Mouse (Mus musculus) 416B (cell line): ENCODE data around the gene Cbx7.
A peak's percentile ranks its signal among the peaks of the same experiment; 100 is the strongest.

Experiments
- DNase-seq: peaks from one replicate; pipeline ENCODE4 v3.0.0; 2011; ENCODE audit warnings: low read depth

Gene Cbx7

DNA sequence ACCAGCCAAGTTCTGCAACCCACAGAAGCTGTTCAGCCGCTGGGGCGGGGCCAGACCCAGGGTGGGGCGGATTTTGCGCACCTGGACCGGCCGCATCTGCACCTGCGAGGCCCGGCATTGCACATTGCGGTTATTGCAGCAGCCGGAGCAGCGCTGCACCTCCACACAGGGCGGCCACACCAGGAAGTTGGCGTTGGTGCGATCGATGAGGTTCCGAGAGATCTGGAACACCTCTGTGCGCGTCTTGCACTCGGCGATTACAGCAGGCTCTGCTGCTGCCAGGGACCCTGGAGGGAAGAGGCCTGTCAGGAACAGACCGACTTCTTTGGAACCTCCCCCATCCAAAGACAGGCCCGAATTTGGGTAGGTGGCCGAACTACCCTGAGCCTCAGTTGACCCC lies 30.7 kb upstream of the Cbx7 start:
- DNase-seq = no peak

DNA sequence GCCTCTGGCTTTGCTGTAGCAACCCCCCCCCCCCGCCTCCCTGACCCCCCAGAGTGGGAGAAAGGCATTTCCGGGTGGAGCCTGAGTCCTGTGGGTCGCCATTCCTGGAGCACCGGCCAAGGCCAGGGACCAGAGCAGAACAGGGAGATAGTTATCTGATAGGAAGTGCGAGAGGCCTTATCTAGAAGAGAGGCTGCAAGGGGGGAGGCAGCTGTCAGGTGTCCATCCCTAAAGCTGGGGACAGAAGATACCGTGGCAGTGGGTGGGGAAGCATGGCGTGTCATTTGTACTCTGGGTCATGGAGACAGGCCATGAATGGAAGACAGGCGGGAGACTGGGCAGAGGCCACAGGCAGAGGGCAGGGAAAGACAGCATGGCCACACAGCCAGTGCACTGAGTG lies 29.8 kb upstream of the Cbx7 start:
- DNase-seq = peak; percentile 75

DNA sequence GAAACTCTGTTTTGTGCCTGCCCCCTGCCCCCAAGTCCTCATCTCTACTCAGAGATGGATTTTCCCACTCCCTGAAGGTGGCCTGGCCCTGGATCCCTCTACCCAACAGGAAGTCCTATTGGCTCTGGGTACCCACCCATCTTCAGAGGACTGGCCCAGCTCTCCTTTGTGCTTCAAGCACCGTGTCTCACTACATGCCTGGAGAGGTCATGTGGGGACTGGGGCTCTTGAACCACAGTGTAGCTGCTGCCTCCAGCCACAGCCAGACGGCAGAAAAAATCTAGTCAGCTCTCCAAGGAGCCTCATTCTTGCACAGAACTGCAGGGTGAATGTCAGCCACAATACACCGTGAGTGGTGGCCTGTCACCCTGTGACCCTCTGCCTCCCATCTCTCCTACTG lies 27.1 kb upstream of the Cbx7 start:
- no peak for DNase-seq

DNA sequence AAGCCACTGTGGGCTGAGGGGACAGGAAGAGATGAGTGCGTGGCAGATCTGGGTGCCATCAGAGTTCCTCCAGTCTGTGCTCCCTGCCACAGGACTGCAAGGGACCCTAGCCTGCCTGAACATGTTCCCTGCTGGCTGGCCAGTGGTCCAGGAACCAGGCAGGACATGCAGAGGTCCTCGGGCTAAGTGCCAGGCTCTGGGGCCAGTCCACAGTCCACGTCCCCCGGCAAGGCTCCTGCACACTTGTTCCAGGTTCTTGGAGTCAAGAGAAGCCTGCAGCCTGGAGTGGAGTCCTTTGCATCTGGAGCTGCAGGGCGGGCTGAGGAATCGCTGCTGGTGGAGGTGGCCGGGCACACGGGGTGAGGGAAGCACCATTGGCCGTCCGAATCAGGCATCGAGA lies 25.9 kb upstream of the Cbx7 start:
- no peak for DNase-seq

DNA sequence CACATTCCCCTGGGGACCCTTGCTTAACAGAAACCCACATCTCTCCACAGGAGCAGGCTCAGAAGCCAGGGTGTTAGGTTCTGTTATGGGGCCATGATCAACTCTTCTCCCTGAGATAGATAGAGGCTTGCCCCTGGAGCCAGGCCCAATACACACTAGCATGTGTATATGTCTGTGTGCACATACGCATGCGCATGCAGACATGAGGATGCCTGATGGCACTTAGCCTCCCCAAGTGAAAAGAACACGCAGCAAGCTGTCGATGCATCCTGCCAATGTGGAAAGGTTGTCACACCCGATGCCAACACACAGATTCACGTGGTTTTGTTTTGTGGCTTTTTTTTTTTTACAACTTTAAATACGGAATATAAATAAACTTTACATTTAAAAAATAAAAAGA lies 24.6 kb upstream of the Cbx7 start:
- DNase-seq = no peak

DNA sequence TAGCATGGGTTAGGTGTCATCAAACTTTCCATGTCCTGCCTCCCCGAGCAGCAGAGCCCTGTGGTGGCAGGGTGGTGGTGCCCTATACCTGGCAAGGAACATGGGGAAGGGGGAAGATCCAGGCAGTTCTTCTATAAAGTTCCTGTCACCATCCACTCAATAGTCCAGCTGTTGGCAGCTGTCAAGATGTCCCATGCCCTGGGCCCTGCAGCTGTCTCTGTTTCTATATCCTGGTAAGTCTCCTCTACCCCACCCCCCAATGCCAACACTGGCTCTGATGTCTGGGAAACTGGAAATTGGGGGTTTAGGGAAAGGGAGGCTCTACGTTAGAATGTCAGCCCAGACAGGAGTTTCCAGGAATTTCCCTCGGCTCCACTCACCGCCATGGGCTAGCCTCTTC lies 23.6 kb upstream of the Cbx7 start:
- no peak for DNase-seq

DNA sequence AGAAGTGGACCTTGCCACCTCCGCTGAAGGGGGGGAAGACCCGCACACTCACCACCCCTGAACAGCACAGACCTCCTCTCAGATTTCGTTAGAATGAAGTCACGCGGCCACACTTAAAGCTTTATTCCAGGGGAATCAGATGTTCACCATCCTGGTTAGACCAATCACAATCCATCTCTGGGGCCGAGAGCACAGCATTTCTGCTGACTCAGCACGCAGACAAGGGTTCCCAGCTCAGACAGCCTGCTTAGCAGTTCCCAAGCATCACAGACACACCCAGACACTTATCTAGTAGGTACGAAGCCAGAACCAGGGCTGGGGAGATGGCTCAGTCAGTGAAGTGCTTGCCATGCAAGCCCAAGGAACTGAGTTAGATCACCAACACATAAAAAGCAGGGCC lies 15.3 kb upstream of the Cbx7 start:
- DNase-seq = no peak

DNA sequence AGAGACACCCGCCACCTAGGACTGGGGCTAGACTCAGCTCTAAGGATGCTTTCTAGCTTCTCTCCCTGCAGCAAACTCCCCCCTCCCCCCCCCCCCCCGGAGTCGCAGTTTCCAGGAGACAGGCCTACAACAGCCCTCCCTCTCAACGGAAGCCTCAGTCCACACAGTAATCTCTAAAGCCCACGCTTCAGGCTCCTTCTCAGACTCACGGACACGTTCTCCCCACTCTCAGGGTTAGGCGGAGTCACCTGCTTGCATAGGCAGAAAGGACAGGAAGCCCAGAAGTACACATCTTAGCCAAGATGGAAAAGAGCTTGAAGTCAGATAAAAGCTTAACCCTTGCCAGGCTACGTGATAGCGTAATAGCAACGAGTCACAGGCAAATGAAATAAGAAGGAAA lies 14.6 kb upstream of the Cbx7 start:
- DNase-seq = no peak

DNA sequence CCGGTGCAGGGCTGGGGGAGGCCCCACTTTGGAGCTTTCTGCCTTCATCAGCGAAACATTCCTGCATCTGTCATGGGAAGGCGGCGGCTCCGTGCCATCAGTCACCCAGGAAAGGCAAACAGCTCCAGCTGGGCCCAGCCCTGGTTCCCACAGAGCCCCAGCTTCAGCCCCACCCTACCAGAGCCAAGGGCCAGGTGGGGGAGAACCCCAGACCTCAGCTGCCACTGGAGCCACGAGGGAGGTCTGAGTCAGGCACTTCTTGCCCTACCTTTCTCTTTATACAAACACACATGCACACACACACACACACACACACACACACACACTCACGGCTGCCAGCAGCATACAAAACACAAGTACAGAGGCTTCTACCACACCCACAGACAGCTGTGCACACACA lies 13.2 kb upstream of the Cbx7 start:
- no peak for DNase-seq

DNA sequence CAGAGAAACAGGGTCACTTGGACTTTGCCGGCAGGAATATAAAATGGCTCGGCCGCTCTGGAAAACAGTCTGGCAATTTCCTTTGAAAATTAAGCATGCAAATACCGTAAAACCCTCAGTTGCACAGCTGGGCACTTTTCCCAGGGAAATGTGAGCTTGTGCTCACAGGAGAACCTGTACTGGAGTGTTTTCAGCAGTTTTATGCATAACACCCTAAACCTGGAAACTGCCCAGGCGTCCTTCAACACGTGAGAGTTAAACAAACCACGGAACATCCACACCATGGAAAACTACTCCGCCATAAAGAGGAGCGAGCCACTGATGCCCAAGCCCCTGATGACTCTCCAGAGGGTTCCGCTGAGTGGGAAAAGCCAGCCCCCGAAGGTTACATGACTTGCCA lies 9.8 kb upstream of the Cbx7 start:
- no peak for DNase-seq

DNA sequence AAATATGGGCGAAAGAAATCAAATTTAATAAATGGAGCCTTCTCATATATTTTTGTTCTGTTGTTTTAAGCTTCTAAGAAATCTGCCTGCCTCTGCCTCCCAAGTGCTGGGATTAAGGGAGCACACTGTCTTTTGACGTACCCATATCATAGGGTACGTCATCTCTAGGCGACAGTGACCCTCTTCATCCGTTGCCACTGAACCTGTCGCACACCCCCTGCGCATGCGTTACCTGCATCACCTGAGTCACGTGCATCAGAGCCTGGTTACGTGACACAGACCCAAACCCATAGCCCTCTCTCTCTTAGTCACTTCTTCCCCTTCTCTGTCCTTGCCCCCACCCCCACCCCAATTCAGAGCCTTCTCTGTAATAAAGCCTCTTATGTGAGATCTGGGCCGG lies 1.3 kb upstream of the Cbx7 start:
- no peak for DNase-seq

DNA sequence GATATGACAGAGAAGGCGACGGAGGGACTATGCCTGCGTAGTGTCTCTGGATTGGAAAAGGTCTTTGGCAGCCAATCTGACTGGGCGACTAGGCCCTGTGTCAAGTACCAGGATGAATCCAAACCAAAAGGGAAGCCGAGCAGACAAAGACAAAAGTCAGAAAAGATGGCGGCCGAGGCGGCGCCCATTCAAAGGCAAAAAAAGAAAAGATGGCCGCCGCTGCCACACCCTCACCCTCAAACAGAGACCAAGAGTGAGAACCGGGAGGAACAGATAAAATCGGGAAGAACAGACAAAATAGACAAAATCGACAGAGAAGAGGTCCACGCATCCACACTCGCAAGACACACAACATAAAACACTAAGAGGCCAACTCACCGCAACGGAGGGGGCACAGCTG lies 428 bp downstream of the Cbx7 start:
- DNase-seq = no peak

DNA sequence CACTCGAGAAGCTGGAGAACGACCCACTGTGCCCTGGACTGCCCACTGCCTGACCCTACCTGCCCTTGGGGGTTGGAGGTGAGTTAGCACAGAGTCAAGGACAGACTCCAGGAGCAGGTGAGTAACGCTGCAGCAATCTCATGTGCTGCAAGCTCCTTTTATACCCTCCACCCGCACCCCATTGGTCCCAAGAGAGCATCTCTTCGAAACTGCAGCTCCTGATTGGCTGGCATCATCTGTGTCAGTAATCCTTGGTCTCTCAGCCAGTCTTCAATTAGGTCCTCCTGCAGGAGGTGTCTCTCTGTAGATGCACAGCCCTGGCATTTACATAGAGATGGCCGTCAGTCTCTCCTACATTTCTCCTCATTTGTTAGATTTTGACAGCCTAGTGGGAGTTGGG lies 3.6 kb downstream of the Cbx7 start:
- DNase-seq = no peak

DNA sequence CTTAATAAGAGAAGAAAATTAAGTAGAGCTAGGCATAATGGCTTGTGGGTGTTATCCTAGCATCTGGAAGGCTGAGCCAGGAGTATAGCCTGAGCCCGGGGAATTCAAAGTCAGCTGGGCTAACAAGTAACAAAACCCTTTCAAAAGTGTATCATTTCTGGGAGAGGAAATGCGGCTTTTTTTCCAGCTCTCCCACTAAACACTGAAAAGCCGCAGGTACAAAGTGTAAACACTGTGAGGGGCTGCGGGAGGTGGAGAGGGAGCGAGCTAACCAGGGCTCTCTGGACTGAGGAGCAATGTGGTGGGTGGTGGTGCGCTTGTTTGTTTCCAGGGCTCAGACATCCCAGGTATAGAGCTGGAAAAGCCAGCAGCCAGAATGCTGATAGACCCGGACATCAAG lies 6.5 kb downstream of the Cbx7 start:
- no peak for DNase-seq

DNA sequence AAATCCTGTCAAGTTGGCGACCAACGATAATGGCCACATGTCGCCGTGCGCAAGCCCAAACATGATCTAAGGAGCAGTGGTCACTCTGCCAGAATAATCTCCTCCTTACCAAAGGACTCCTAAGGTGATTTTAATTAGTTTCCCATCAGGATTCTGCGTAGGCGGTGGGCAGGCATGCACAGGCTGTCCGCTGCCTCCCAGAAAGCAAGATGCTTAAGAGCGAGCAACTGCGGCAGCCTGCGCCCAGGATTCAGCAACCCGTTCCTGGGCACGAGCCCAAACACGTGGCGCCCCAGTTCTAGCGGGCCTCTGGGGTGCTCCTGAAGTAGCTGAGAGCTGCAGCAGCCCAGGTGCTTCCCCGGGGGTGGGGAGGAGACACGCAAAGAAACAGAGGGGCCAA lies 8.3 kb downstream of the Cbx7 start:
- no peak for DNase-seq

DNA sequence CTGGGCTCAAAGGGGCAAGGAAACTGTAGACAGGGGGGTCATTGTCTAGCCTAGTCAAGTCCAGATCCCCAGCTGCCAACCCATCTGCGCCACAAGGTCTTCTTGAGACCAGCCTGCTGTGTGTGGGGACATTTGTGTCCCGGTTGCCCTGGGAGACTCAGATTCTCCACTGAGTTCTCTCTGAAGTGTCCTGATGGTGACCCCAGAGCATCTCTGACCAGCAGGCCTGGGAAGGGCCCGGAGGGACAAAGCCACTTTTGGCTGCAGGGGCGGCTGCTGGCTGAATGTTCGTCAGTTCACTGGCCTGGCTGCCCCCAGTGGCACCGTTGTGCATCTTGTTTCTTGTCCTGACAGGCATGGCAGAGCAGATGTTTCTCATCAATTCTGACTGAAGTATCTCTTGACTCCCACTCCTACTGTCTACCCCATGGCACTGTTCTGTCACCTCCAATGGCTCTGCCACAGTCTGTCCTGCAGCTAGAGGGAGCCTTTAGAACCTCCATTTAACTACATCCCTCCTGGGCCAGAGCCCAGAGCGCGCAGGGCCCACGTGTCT lies 9.5 kb downstream of the Cbx7 start:
- DNase-seq = peak; percentile 15

DNA sequence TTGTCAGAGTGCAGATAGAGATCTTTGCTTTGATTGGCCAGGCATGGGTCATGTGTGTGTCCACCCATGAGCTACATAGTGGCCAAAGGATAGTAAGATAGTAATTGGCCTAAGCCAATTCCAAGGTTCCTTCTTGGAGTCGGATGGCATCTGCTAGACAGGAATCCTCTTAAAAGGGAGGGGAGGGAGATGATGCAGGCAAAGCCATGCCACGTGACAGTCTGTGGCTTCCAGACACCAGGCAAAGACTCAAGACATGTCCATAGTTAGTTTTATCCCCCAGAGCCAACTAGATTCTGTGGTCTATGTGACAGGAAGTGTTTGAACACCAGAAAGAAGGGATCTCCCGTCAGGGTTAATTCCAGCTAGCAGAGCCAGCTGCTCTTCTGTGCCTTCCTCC lies 12.5 kb downstream of the Cbx7 start:
- peak; percentile 77 for DNase-seq

DNA sequence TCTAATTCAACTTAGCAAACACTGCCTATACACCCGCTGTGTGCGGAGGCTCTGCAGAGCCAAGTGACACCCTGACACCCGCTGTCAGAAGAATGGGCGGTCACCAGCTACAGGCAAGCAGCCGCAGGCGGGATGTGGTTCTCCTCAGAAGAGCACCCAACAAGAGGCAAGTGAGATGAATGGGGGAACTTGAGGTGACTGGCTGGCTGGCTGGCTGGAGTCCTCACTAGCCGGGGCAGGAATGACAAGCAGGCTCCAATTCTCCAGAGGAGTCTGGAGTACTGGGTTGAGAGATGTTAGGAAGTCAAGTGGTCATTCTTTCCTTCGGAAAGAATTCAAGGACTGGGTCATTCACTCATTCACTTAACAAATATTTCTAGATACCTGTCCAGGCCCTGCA lies 14.4 kb downstream of the Cbx7 start:
- no peak for DNase-seq

DNA sequence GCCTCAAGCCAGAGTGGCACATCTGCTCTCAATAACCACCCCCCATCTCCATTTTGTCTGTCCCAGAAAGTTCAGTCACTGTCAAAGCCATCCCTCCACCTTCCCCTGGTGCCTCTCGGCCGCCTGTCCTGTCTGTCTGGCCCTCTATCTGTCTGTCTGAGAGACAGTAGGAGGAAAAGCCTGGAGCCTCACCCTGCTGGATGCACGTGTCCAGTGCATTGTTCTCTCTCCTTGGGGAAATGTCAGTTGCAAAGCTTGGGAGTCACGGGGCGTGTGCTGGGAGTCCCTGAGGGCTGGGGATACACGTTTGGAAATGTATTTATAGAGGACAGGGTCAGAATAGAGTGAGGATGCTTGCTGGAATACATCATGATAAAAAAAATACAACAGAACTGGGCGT lies 17.4 kb downstream of the Cbx7 start:
- DNase-seq = no peak

DNA sequence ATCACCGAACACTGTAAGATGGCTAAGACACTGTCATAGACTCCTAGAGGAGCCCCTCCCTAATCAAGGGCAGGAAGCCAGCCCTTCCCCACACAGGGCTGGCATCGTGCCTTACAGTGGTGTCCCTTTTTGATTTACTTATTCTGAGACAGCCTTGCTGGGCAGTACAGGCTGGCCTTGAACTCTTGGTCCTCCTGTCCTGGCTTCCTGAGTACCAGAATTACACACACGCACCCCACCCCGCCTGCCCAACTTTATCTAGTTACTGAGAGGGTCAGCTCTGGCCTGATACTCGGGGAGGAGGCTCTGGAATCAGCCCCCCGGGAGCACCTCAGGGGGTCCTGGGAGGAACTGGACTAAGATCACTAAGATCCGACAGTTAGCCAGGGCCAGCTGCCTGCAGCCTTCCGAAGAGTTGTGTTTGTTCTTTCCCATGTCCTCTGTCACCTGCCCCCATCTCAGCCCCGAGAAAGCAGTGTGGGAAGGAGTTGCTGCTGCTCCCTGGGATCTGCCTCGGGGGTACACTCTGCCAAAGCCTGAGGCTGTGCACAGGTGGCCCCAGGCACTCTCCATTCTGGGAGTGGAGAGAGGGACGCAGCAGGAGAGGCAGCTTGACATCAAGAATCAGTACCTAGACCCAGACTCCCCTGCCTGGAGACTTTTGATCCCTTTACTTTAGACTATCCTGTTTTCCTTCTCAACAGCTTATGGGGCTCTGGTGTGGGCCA lies 18.3 kb downstream of the Cbx7 start:
- peak; percentile 89 for DNase-seq

DNA sequence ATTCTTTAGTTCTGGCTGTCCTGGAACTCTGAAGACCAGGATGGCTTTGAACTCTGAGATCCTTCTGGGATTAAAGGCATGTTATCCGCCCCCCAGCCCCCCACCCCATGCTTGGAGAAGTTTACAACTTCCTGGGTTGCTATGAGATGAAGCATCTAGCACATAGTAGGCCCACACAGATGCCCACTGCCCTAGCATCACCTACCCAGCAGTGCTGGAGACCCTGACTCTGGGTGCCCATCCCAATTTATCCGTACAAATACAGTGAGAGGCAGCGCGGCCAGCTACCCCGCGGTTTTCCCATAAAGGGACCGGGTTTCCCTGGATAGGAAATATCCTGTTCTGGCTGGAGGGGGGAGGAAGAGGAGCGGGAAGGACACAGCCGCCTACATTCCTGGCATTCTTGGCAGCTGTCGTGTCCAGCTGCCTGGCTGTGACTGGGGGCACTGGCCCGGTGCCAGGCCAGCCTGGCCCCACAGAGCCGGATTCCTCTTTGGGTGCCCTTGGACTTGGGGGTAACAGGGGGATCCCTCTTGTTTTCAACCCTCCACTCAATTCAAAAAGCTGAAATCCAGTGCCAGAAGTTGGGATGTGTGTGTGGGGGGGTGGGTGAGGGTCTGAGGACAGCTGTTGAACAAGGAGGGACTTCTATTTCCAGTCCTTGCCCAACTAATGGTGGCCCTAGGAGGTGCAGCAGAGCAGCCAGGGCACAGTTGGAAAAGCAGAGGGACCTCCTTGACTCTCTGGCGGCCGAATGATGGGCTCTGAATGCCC lies 19.0 kb downstream of the Cbx7 start:
- DNase-seq = no peak

DNA sequence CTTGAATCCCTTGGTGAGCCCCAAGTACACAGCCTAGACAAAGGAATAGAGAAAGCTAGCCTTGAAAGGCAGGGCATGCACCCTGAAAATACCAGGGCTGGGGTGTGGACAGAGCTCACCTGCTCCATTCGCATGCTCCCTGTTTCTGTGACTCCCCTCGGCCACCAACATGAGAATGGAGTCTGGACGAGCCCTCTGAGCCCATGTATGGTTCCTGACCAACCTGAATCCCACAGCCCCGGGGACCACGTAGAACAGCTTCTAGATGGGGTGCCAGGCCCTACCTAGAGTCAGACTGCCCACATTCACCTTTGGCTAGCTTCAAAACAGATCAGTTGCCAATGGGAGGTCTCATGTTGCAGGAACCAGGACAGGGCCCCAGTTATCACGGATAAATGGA lies 19.7 kb downstream of the Cbx7 start:
- no peak for DNase-seq

DNA sequence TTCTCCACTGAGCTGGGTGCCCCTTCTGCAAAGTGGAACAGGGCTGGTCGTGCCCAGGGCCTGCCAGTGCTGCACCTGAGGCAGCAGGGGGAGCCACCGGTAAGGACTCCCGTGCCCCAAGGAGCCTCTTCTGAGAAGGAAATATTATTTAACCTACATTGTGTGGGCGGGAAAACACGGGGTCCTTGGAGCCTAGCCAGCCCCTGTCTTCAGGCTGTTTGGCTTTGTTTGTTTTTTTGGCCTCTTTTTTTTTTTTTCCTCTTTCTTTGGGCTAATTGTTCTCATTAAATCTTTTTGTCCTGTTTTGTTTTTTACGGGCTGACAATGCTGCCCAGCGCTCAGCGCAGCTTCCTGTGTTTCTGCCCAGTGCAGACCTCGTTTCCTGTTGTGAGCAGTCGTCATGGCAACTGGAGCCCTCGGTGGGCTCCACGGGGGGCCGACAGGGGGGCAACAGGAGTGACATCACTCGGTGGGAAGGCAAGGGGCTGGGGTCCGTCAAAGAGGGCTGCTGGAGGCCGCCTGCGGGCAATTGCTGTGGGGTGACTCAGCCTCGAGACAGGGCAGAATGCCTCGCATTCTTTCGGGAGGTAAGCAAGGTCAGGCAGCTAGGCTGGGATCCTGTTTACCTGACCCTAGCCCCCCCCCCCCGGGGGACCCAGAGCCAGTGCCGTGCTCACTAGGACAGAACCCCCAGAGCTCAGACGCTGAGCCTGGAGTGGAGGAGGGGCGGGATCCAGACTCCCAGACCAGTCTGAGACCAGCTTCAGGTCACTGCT lies 20.5 kb downstream of the Cbx7 start:
- peak; percentile 72 for DNase-seq
